Mouse (Mus musculus) left cerebral cortex, postnatal 14 days (tissue): ENCODE data around the gene Smoc1. TPM values are rescaled to one million over a fixed set of nuclear protein-coding genes. Genes with fewer than 3 reads are reported as not detected.

Experiments
- DNase-seq, 2 experiments: peaks; one replicate each; pipeline ENCODE4 v3.0.0; 2021 to 2022; ENCODE audit warnings: low spot score in 2 of 2, mixed read lengths in 1 of 2
- intact Hi-C: fragments of 180-260 bp; cut with DNase I; formaldehyde crosslinking; loops from one replicate; pipeline ENCODE4 v1.15.1; 2025
- total RNA-seq, 2 experiments: library from RNA; stranded (reverse); gene quantifications; 2 replicates each; pipeline ENCODE4 v1.2.3; 2021

Gene Smoc1
- total RNA-seq, 2 experiments from 2014 or later, result 6.3 to 9.0 TPM

DNA sequence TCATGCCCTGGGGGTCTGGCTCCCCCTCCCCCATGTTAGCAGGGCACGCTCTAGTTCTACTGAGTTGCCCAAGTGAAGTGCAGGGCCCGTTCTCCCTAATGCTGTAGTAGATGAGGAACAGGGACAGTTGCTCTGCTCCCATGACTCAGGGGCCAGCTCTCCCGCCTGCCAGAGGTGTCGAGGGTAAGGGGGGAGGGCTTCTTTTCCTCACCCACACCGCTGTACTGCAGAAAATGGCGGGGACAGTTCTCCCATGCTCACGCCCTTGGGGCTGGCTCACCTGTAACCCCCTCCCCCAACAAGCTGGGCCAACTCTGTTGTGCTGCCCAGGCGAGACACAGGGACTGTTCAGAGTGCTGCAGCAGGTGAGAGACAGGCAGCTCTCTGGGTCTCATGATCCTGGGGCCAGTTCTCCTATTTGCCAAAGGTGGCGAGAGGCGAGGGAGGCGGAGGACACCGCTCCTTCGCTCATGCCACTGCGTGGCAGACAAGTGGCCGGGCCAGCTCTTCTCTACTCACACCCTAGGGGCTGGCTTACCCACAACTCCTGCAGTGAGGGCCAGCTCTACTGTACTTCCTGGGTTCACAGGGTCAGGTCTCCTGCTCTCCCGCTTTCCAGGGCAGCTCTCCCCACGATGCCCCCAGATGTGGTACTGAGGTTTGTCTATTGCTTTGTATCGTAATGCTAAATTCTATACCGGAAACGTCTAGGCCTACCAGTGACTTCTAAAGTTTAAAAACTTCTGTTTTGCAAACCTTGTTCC lies 7.9 kb upstream of the Smoc1 start:
- DNase-seq, result no peak
- intact Hi-C loops, result no loop called here

- DNase-seq, result no peak
- intact Hi-C loops, result no loop called here
Observed at GRCm38 (mm10) chr12:81019280-81019935, 7.2 kb upstream of the Smoc1 start.

GRCm38 (mm10) chr12:81024407-81024806 lies 2.2 kb upstream of the Smoc1 start:
- no peak for DNase-seq
- intact Hi-C loops, result no loop called here

DNA sequence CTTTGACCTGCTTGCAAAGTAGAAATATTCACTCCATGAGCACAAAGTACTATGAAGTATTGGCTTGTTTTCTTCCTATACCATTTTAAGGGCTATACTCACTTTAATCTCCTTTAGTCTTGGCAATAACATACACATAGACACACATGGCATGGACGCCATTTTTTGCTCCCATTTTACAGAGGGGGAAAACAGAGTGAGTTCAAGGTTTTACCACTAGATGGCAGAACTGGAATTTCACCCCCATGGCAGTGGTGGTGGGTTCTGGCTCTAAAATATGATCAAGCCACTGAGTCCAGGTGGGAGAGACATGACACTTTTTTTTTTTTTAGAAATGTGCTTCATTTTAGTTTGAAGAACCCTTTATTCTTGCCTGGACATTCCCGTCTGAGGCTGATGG lies 1.6 kb upstream of the Smoc1 start:
- intact Hi-C loops, result no loop called here
- no peak for DNase-seq

GRCm38 (mm10) chr12:81026995-81027942 lies 661 bp downstream of the Smoc1 start:
- no peak for DNase-seq
- intact Hi-C loops, result no loop called here

DNA sequence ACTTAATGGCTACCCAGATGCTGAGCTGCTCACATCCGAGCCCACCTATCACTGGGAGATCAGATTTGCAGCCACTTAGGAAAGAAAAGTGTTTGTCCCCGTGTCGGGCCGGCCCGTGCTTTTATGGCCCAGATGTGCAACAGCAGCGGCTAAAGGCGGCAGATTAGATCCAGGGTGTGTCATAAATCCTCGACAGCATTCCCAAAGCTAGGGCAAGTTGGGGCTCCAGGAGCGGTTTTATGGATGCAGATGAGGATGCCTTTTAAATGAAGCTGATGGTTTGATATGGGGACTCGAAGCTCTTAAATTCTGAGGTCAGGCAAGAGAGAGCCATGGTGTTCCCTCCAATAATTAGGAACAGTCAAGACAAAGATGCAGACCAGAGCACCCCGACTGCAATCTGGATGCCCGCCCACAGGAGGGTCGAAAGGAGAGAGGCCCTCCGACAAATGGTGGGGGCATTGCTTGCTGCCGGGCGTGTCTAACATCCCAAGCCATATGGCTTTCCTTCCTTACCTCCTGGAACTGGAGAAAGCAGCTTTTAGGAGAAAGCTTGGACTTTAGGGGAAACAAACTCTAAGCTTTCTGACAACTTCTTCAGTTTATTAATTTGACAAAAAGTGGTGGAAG lies 1.8 kb downstream of the Smoc1 start:
- intact Hi-C loops, result no loop called here
- no peak for DNase-seq

DNA sequence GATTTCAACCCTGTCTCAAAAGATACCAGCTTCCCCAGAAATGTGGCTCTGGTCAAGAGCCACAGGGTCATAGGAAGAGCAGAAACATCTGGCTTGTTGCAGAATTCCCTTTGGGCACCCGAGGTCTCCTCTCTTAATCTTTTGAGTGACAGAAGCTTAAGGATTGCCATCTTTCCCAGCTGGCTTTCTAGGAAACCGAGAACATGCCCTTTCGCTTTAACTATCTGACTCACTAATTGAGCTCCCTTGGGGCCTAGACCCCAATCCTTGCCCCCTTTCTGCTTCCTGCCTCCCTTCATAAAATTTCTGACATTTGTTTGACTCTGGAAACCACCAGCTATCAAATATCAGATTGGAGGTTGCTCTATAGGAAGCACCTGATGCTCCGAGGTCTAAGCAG lies 3.1 kb downstream of the Smoc1 start:
- DNase-seq, result no peak
- intact Hi-C loops, result loop anchor here (10.0 kb wide), 1 partner anchor 115 kb away; no protein-coding TSS in a partner anchor

- no peak for DNase-seq
- intact Hi-C loops, result loop anchor here (10.0 kb wide), 1 partner anchor 113 kb away; no protein-coding TSS in a partner anchor
Observed at GRCm38 (mm10) chr12:81031579-81031978, 5.0 kb downstream of the Smoc1 start.

DNA sequence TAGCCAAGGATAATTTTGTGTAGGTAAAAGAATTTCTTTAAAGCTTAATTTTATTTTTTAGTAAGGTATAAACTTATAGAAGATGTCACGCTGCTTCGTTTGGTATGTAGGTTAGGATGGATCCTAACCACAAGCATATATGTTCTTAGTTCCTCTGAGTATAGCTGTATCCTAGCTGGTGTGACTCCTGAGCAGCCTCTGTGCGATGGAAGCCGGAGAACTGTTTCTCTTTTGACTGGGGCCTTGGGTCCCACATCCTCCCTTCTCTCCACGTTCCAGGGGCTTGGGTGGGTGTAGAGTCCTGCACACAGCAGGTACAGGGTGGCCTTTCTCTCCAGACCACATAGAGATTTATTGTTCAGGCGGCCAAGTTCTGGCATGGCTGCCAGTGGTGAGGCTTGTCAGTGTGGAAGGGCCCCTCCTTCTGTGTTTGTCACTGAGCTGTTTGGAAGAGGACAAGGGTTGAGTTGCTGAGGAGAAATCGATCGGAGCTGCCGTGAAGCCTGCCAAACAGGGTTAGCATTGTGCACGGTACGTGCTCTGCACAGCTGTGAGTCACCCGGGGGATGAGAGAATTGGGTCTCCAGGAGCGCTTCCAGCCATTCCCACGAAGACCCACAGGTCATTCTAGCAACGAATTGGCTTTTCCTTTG lies 6.9 kb downstream of the Smoc1 start:
- intact Hi-C loops, result loop anchor here (10.0 kb wide), 1 partner anchor 111 kb away; no protein-coding TSS in a partner anchor
- peak; percentile 18 to 41 for DNase-seq

DNA sequence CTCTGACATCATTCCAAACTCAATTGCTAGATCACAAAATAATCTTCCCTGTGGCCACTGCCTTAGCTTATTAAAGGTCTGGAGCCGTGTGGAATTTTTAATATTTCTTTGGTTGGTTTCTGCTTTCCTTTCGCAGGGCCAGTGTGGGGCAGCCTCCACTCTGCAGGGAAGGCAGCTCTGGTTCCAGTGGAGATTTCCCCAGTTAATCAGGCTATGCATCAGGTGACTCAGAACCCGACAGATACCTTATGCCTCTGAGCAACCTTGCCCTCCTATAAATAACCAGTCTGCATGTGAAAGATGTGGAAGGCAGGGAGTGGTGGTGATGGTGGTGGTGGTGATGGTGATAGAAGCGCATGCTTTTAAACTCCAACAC lies 7.4 kb downstream of the Smoc1 start:
- no peak for DNase-seq
- intact Hi-C loops, result loop anchor here (10.0 kb wide), 1 partner anchor 111 kb away; no protein-coding TSS in a partner anchor

DNA sequence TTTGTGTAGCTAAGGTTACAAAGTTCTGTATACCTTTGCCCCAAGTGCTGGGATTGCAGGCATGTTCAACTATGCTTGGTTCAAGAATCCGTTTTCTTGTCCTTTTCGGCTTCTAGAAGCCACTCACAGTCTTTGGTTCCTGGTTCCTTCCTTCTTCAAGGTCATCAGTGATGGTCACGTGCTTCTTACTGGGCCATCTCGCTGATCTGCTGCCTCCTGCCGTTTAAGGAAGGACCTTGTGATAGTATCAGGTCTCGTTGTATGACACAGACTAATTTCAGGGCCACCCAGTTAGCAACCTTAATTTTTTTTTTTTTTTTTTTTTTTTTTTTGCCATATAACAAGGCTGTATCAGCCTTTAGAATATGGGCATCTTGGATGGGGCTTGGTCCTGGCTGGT lies 9.2 kb downstream of the Smoc1 start:
- DNase-seq, result no peak
- intact Hi-C loops, result loop anchor here (10.0 kb wide), 1 partner anchor 109 kb away; no protein-coding TSS in a partner anchor

- intact Hi-C loops, result no loop called here
- no peak for DNase-seq
Observed at GRCm38 (mm10) chr12:81043616-81044015, 17.0 kb downstream of the Smoc1 start.

DNA sequence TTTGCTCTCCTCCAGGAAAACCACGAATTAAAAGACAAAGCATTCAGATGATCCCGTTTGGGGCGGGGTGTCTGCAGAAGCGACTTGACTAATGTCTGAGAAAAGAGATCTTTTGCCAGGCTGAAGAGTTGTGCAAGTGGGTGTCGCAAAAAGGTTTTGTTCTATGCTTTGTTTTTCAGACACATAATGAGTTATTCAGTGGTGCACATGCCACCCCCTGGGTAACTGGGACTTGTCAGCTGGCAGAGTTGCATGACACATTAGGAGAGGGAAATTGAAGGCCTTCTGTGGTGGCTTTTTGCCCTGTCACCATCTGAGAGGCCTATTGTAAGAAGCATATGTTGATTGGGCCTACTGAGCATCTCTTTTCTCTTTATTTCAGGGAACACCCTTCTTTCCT lies 20.3 kb downstream of the Smoc1 start:
- DNase-seq, result no peak

GRCm38 (mm10) chr12:81049661-81050060 lies 23.1 kb downstream of the Smoc1 start:
- DNase-seq, result no peak
- intact Hi-C loops, result no loop called here

More for the DNA sequence above, 20.3 kb downstream of the Smoc1 start:
- intact Hi-C loops, result no loop called here

GRCm38 (mm10) chr12:81055000-81055705 lies 28.5 kb downstream of the Smoc1 start:
- DNase-seq, result no peak
- intact Hi-C loops, result no loop called here

DNA sequence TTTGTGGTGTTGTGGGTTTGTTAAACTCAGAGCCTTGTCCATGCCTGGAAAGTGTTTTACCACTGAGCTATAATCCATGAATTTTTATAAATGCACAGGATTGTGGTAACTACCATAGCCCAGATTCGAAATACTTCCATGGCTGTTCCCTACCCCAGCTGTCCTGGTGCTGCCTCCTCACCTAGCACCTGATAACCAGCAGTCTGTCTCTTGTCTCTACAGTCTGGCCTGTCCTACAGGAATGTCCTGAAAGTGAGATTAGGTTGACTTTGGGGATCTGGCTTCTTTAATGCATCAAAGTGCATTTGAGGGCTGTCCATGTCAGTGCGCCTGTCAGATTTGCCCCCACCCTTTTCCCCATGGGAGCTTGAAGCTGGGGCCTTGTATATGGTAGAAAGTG lies 29.2 kb downstream of the Smoc1 start:
- no peak for DNase-seq
- intact Hi-C loops, result no loop called here

- no peak for DNase-seq
- intact Hi-C loops, result no loop called here
Observed at GRCm38 (mm10) chr12:81057619-81058018, 31.0 kb downstream of the Smoc1 start.

DNA sequence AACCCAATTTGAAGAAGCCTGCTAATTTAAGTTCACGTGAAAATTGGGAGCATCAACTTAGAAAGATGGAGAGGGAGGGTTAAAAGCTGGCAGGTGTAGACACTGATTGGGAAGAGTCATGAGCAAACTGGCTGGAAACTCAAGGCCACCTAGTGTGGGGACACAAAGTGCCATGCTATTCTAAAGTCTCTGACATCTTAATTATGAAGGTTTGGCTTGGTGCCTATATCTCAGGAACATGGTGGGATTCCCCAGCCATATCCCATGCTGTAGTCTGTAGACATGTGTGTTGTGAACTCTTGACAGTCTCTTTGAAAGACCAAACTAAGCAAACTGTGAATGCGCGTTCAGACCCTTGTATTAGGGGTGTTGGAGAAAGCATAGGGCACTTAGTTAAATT lies 32.0 kb downstream of the Smoc1 start:
- intact Hi-C loops, result no loop called here
- DNase-seq, result no peak
